Mouse (Mus musculus) forebrain, embryonic 16.5 days (tissue): ENCODE measurements around the gene Mylpf. TPM values are rescaled to one million over a fixed set of nuclear protein-coding genes. Genes with fewer than 3 reads are reported as not detected.

Experiments
- ATAC-seq: fragments of 200-750 bp; cut with Nextera tagmentation; 2 replicates; pipeline ENCODE4 v1.8.0; 2017; ENCODE audit warnings: mild to moderate bottlenecking, moderate library complexity
- H3K27ac ChIP-seq: fragments of 300-500 bp; sonication (generic); 2 replicates; pipeline ENCODE4 v1.5.1; 2014; ENCODE audit warnings: low read length, control low read depth
- H3K27me3 ChIP-seq: fragments of 300-500 bp; sonication (generic); replicated peaks from 2 replicates; pipeline ENCODE4 v1.6.1; 2014; ENCODE audit warnings: low read length; ENCODE audit not compliant: control insufficient read depth, insufficient read depth
- H3K36me3 ChIP-seq: fragments of 300-500 bp; sonication (generic); 2 replicates; pipeline ENCODE4 v1.6.1; 2014; ENCODE audit not compliant: control insufficient read depth, insufficient read depth
- H3K4me1 ChIP-seq: fragments of 300-500 bp; sonication (generic); replicated peaks from 2 replicates; pipeline ENCODE4 v1.6.1; 2014; ENCODE audit warnings: low read length; ENCODE audit not compliant: control insufficient read depth, insufficient read depth
- H3K4me2 ChIP-seq: fragments of 300-500 bp; sonication (generic); 2 replicates; pipeline ENCODE4 v1.6.1; 2014; ENCODE audit warnings: mild to moderate bottlenecking, low read length, control low read depth
- H3K4me3 ChIP-seq: fragments of 300-500 bp; sonication (generic); replicated peaks from 2 replicates; pipeline ENCODE4 v1.5.1; 2014; ENCODE audit warnings: mild to moderate bottlenecking, low read length, control low read depth
- H3K9ac ChIP-seq: fragments of 300-500 bp; sonication (generic); replicated peaks from 2 replicates; pipeline ENCODE4 v1.6.1; 2014; ENCODE audit warnings: low read depth, low read length, control low read depth
- H3K9me3 ChIP-seq: fragments of 300-500 bp; sonication (generic); 2 replicates; pipeline ENCODE4 v1.6.1; 2016; ENCODE audit warnings: low read length; ENCODE audit not compliant: control insufficient read depth
- WGBS: fragments of 180-500 bp; shearing (Covaris S2); extraction: QIAGEN DNeasy Blood & Tissue Kit; methylation state at CpG from one replicate; pipeline ENCODE4 v1.1.7; 2014; 5-methylcytosine and 5-hydroxymethylcytosine counted together
- polyA plus RNA-seq: library from polyadenylated mRNA; unstranded; fragments of >200 nt; fragmentation: Nextera tagmentation; extraction: Ambion mirVana; gene quantifications from 2 replicates; pipeline ENCODE4 v1.2.1, GENCODE M21; 2015

The Mylpf gene
- polyA plus RNA-seq, 1 experiment from 2014 or later = 4.1 TPM

DNA sequence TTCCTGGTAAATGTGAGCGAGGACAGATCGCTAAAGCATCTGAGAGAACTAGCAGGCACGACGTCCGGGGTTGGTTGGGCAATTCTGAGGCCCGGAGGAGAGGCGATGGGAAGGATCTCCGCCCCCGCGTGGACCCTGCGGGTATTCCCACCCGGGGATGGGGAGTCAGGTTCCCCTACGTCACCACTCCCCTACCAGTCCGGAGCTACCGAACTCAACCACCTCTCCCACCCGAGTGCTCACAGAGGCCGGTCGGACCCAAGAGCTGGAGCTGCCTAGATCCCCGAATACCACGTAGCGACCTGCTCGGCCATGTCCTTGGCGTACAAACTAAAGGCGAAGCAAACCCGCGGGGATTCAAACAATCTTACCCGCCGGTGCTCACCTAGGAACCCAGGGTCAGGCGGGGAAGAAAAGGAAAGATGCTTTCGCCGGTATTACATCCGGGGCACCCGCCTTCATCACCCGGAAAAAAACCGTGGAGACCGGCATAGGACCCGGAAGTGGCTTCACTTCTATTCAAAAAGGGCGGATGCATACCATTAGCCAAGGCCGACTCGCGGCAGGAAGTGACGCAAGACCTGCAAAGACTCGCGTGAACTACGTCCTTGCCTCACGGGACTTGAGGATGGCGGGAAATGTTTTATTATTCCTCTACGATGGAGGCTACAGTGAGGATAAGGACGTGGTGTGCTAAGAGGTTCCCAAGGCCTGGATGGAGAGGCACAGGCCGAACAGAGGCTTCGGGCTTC lies 13.0 kb upstream of the Mylpf start, which contains the start of gene Cd2bp2:
Cd2bp2 (minus strand) TSS at position 507 of the 752 bp plus-strand sequence.
- H3K9ac ChIP-seq = peak within 1 kb of the TSS; percentile 74
- H3K4me1 ChIP-seq = peaks cover 21% of the 10 kb centered on the region
- peaks cover 54% of the 10 kb centered on the region for H3K36me3 ChIP-seq
- under 1% methylated on average over 51 of the region's 51 CpGs for WGBS
- no peaks in the 10 kb centered on the region for H3K9me3 ChIP-seq
- H3K4me2 ChIP-seq = peak within 1 kb of the TSS; percentile 96
- ATAC-seq = peak; percentile 98
- H3K27me3 ChIP-seq = no peaks in the 10 kb centered on the region
- H3K27ac ChIP-seq = peak within 1 kb of the TSS; percentile 87
- peak within 1 kb of the TSS; percentile 70 for H3K4me3 ChIP-seq

DNA sequence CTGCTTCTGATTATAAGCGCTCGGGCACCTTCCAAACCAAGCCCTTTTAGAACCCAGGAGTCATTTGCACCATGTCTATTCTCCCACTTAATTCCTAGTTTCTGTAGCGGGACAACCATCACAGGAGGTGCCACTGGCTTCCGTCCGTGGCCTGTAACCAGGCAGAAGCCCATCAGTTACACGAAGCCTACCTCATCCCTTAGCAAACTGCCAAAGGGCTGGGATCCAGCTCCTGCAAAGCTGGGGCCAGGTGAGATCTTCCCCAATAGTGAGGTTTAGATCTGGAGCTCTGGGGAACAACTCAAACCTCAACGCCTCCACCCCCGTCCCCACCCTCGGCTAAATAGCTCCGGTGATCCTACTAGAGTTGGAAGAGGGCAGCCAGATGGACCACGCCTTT lies 12.2 kb upstream of the Mylpf start:
- Histone ChIP-seq H3K4me1 (peaks cover 21% of the 10 kb centered on the region), H3K4me2 (peak overlapping the region; percentile 89), H3K4me3 (peak overlapping the region; percentile 70), H3K36me3 (peaks cover 56% of the 10 kb centered on the region), H3K27ac (peak overlapping the region; percentile 87), H3K27me3 (no peaks in the 10 kb centered on the region), H3K9me3 (no peaks in the 10 kb centered on the region), H3K9ac (peak overlapping the region; percentile 74)
- 58% methylated on average over 11 of the region's 11 CpGs for WGBS
- no peak; the same call in 1 of the 2 replicates for ATAC-seq

DNA sequence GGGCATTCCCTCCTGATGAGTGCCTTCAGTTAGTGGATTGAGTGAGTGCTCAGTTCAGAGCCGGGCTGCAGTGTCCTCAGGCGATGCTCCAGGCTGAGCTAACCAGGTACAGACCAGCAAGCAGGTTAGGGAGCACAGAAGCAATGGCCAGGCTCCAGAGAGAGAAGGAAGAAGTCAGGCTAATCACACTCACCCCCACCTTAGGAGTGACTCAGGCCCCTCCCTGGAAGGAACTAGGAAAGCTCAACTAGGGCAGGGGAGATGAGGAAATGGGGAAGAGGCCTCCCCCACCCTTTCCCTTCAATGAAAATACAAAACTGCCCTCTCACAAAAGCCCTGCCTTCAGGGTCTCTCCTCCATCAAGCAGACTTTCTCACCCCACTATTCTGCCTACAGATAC lies 2.1 kb upstream of the Mylpf start:
- peak overlapping the region; percentile 99 for H3K4me2 ChIP-seq
- peak overlapping the region; percentile 94 for H3K4me3 ChIP-seq
- H3K9ac ChIP-seq = peak overlapping the region; percentile 92
- no peak overlapping the region for H3K27ac ChIP-seq
- 73% methylated on average over 2 of the region's 2 CpGs for WGBS
- H3K27me3 ChIP-seq = no peaks in the 10 kb centered on the region
- H3K9me3 ChIP-seq = no peaks in the 10 kb centered on the region
- peaks cover 9% of the 10 kb centered on the region; the same call in 1 of the 2 replicates for H3K36me3 ChIP-seq
- peaks cover 30% of the 10 kb centered on the region for H3K4me1 ChIP-seq
- ATAC-seq = no peak

DNA sequence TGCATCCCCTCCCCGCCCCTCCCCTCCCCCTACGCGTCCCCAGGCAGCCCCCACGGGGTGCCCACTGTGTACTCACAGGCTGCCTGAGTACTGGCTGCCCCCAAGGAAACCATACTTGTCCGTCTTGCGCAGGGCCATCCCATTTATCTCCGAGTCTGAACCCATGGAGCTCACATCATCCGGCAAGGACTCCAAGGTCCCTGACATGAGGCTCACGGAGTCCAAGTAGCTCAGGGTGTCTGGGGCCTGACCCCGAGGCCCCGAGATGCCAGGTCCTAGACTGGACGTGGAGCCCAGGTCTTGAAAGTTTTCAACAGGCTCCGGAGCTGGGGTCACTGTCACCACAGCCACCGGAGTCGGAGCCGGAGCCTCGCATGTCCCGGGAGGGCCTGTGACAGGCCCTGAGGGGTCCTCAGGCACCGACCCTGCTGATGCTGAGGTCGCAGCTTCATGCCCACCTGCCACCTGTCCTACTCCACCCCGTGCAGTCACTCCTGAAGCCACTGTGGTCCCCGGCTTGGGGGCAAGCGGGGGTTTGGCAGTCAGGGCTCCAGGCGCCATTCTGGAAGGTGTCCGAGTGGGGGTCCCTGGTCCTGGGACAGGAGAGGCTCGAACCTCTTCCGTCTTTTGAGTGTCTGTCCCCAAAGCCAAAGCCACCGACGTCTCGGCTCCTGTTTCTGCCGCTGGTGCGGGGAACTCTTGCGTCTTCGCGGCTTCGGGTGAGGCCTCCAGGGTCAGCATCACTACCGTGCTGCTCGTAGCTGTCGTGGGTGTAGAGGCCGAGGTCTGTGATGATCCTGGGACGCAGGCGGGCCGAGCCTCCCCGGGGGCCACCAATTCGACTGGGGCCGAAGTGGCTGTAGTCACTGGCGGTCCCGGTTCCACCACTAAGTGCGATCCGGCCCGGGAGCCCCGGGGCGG lies 1.1 kb upstream of the Mylpf start:
- Histone ChIP-seq H3K4me3 (peak overlapping the region; percentile 94), H3K9ac (peak overlapping the region; percentile 92), H3K27me3 (no peaks in the 10 kb centered on the region), H3K4me1 (peaks cover 30% of the 10 kb centered on the region), H3K4me2 (peak overlapping the region; percentile 99), H3K27ac (peak overlapping the region; percentile 67), H3K9me3 (no peaks in the 10 kb centered on the region), H3K36me3 (peaks cover 5% of the 10 kb centered on the region; the same call in 1 of the 2 replicates)
- WGBS = under 1% methylated on average over 51 of the region's 53 CpGs
- ATAC-seq = no peak

DNA sequence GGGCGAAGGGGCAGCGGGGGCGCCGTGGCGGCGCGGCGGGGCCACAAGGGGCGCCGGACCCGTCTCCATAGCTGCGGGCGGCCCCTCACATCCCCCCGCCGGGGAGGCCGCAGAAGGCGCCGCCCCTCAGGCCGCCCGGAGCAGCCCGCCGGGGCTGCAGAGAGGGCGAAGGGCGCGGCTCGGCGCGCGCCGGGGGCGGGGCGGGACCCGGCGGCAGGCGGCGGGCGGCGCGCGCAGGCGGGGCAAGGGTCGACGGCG lies 466 bp upstream of the Mylpf start, which contains the start of gene Tbc1d10b:
Tbc1d10b (minus strand) TSS at position 174 of the 258 bp plus-strand sequence.
- WGBS = under 1% methylated on average over 22 of the region's 44 CpGs
- Histone ChIP-seq H3K9me3 (no peaks in the 10 kb centered on the region), H3K36me3 (no peaks in the 10 kb centered on the region), H3K4me2 (peak within 1 kb of the TSS; percentile 99), H3K4me1 (peaks cover 30% of the 10 kb centered on the region), H3K9ac (peak within 1 kb of the TSS; percentile 92), H3K4me3 (peak within 1 kb of the TSS; percentile 94), H3K27ac (peak within 1 kb of the TSS; percentile 89), H3K27me3 (no peaks in the 10 kb centered on the region)
- ATAC-seq = peak; percentile 2; the same call in 1 of the 2 replicates

DNA sequence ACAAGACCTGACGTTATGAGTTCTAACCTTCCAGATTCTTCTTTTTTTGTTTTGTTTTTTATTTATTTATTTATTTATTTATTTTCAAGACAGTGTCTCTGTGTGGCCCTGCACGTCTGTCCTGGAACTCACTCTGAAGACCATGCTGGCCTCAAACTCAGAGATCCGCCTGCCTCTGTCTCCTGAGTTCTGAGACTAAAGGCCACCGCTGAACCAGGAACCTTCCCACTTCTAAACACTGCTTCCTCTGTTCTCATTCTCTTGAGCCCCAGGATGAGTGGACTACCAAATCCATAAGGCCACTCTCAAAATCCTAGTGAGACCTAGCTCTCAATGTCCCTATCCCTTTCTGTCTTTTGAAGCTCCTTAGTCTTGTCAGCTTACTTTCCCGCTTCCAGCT lies 1.2 kb downstream of the Mylpf start:
- H3K4me2 ChIP-seq = peak overlapping the region; percentile 76; the same call in 1 of the 2 replicates
- 72% methylated on average over 5 of the region's 5 CpGs for WGBS
- no peak overlapping the region for H3K4me3 ChIP-seq
- H3K36me3 ChIP-seq = no peaks in the 10 kb centered on the region
- H3K27me3 ChIP-seq = no peaks in the 10 kb centered on the region
- H3K4me1 ChIP-seq = peaks cover 30% of the 10 kb centered on the region
- H3K9ac ChIP-seq = no peak overlapping the region
- H3K9me3 ChIP-seq = no peaks in the 10 kb centered on the region
- no peak overlapping the region for H3K27ac ChIP-seq
- ATAC-seq = no peak

DNA sequence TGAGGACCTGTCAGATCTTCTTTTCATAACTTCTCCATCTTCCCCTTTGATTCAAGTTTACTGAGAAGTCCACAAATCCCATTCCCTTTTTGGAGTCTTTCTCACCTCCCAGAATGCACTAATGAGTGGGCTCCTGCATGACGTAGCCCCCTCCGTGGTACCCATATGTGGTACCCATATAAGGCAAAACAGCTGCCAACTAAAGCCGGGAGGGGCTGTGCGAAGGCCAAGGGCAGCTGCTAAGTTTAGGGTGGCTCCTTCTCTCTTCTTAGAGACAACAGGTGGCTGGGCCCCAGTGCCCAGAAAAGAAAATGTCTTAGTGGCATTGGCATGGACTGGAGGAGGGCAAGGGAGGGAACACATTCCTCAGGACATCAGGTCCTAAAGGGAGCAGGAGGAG lies 1.6 kb downstream of the Mylpf start:
- Histone ChIP-seq H3K36me3 (no peaks in the 10 kb centered on the region), H3K4me2 (no peak overlapping the region), H3K27ac (no peak overlapping the region), H3K9ac (no peak overlapping the region), H3K4me1 (peaks cover 30% of the 10 kb centered on the region), H3K27me3 (no peaks in the 10 kb centered on the region), H3K4me3 (no peak overlapping the region), H3K9me3 (no peaks in the 10 kb centered on the region)
- ATAC-seq = no peak
- 91% methylated on average over 4 of the region's 4 CpGs for WGBS

DNA sequence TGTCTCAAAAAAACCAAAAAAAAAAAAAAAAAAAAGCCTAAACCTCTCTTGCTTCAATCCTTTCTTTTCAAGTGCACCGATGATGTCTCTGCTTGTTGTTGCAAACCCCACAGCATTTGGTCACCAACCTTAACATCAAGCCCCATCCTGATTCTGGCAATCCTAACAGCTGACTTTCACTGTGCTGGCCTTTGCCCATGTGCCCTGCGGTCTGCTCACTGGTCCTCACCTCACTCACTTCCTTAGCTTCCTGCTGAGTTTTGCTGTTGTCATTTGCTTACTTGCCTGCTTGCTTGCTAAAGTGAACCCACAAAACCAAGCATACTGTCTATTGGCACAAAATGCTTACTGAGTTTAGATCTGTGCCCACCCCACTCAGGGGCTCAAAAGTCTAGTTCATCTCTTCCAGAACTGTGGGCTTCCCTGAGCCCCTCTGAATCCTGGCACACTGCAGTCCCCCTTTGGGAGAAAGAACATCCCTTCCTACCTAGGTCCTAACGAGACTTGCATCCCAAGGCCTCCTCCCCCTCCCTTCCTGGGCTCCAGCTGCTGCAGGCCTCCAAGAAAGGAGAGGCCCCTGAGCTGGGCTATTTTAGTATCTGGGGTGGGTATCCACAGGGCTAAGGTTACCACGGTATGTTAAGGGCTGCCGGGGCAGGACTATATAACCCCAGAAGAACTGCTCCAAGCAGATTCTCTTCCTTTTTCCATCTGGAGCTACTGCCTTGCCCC lies 2.5 kb downstream of the Mylpf start:
- no peak overlapping the region for H3K9ac ChIP-seq

More for the DNA sequence above, 2.5 kb downstream of the Mylpf start:
- H3K9me3 ChIP-seq = no peaks in the 10 kb centered on the region
- H3K27me3 ChIP-seq = no peaks in the 10 kb centered on the region
- WGBS = 78% methylated on average over 5 of the region's 5 CpGs
- H3K27ac ChIP-seq = no peak overlapping the region
- no peak for ATAC-seq
- H3K4me1 ChIP-seq = peaks cover 24% of the 10 kb centered on the region
- no peaks in the 10 kb centered on the region for H3K36me3 ChIP-seq
- H3K4me3 ChIP-seq = no peak overlapping the region
- no peak overlapping the region for H3K4me2 ChIP-seq
